Mouse (Mus musculus) heart, embryonic 15.5 days (tissue): ENCODE measurements around the gene Plekhf1. TPM values are rescaled to one million over a fixed set of nuclear protein-coding genes. Genes with fewer than 3 reads are reported as not detected.

Experiments used
- polyA plus RNA-seq: library from polyadenylated mRNA; unstranded; fragments of >200 nt; fragmentation: Nextera tagmentation; extraction: Ambion mirVana; gene quantifications from 2 replicates; pipeline ENCODE4 v1.2.1, GENCODE M21; 2015

The Plekhf1 gene
- polyA plus RNA-seq, 1 experiment from 2014 or later = 5.4 TPM

Other genes with a start within 250 kb of the Plekhf1 start
- 27.5 and 30.8 TPM in 2 replicates for gene Uri1, start 204.5 kb downstream of the Plekhf1 start, polyA plus RNA-seq
- 23.5 and 29.0 TPM in 2 replicates for gene Ccne1, start 120.5 kb downstream of the Plekhf1 start, polyA plus RNA-seq
- 14.9 and 20.4 TPM in 2 replicates for gene 1600014C10Rik, start 44.8 kb downstream of the Plekhf1 start, polyA plus RNA-seq
- 33.3 and 33.7 TPM in 2 replicates for gene Pop4, start 43.4 kb upstream of the Plekhf1 start, polyA plus RNA-seq